Mouse (Mus musculus) hindbrain, embryonic 16.5 days (tissue): Measurements from ENCODE around the gene Cdk2ap2. TPM values are rescaled to one million over a fixed set of nuclear protein-coding genes. Genes with fewer than 3 reads are reported as not detected.
"Not testable (repeated sequence)": the region's sequence is repeated elsewhere in the genome, so short reads cannot be mapped to it uniquely, and the experiment has no call there.

Experiments used
- ATAC-seq: fragments of 200-750 bp; cut with Nextera tagmentation; 2 replicates; pipeline ENCODE4 v1.8.0; 2017; ENCODE audit warnings: moderate TSS enrichment, moderate library complexity
- H3K27ac ChIP-seq: fragments of 300-500 bp; sonication (generic); 2 replicates; pipeline ENCODE4 v1.5.1; 2014; ENCODE audit warnings: low read depth, mild to moderate bottlenecking, control low read depth, low read length, moderate library complexity
- H3K27me3 ChIP-seq: fragments of 300-500 bp; sonication (generic); replicated peaks from 2 replicates; pipeline ENCODE4 v1.6.1; 2014; ENCODE audit warnings: low read length; ENCODE audit not compliant: control insufficient read depth, insufficient read depth
- H3K36me3 ChIP-seq: fragments of 300-500 bp; sonication (generic); 2 replicates; pipeline ENCODE4 v1.6.1; 2014; ENCODE audit warnings: mild to moderate bottlenecking, low read length, moderate library complexity, mixed read lengths; ENCODE audit not compliant: control insufficient read depth, insufficient read depth
- H3K4me1 ChIP-seq: fragments of 300-500 bp; sonication (generic); 2 replicates; pipeline ENCODE4 v1.6.1; 2014; ENCODE audit warnings: low read depth, low read length; ENCODE audit not compliant: control insufficient read depth, insufficient read depth
- H3K4me2 ChIP-seq: fragments of 300-500 bp; sonication (generic); 2 replicates; pipeline ENCODE4 v1.6.1; 2014; ENCODE audit warnings: mild to moderate bottlenecking, low read length, control low read depth, moderate library complexity
- H3K4me3 ChIP-seq: fragments of 300-500 bp; sonication (generic); 2 replicates; pipeline ENCODE4 v1.5.1; 2014; ENCODE audit warnings: mild to moderate bottlenecking, low read length, control low read depth, moderate library complexity
- H3K9ac ChIP-seq: fragments of 300-500 bp; sonication (generic); 2 replicates; pipeline ENCODE4 v1.6.1; 2014; ENCODE audit warnings: low read depth, mild to moderate bottlenecking, control low read depth, low read length, moderate library complexity
- H3K9me3 ChIP-seq: fragments of 300-500 bp; sonication (generic); 2 replicates; pipeline ENCODE4 v1.6.1; 2014; ENCODE audit warnings: mild to moderate bottlenecking, low read length, moderate library complexity; ENCODE audit not compliant: control insufficient read depth
- WGBS: fragments of 180-500 bp; shearing (Covaris S2); extraction: QIAGEN DNeasy Blood & Tissue Kit; methylation state at CpG from one replicate; pipeline ENCODE4 v1.1.7; 2014; 5-methylcytosine and 5-hydroxymethylcytosine counted together
- polyA plus RNA-seq: library from polyadenylated mRNA; unstranded; fragments of >200 nt; fragmentation: Nextera tagmentation; extraction: Ambion mirVana; gene quantifications from 2 replicates; pipeline ENCODE4 v1.2.1, GENCODE M21; 2015

Gene Cdk2ap2
- polyA plus RNA-seq, 1 experiment from 2014 or later = 86.4 TPM

DNA sequence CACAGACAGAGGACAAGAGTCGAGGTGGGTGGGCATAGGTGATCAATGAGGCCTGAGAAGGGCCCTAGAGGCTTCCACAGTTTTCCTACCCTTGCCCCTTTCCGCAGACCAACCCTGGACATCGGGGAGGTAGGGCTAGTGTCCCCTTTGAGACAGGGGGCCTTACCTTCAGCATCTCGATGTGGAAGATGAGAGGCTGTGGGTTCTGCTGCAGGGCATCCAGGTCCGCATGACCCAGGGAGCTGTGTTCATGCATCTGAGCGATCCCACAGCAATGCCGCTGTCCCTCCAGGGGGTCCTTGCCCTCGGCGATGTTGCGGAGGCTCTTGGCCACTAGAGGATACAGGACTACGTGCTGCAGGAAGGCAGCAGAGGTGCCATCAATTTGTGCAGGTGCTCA is 18.8 kb downstream of the Cdk2ap2 start:
- Histone ChIP-seq H3K36me3 (peaks cover 35% of the 10 kb centered on the region), H3K9me3 (no peaks in the 10 kb centered on the region), H3K27ac (no peak overlapping the region), H3K4me1 (peaks cover 8% of the 10 kb centered on the region), H3K9ac (no peak overlapping the region), H3K27me3 (no peaks in the 10 kb centered on the region), H3K4me2 (no peak overlapping the region), H3K4me3 (no peak overlapping the region)
- 80% methylated on average over 11 of the region's 11 CpGs for WGBS
- ATAC-seq = no peak

DNA sequence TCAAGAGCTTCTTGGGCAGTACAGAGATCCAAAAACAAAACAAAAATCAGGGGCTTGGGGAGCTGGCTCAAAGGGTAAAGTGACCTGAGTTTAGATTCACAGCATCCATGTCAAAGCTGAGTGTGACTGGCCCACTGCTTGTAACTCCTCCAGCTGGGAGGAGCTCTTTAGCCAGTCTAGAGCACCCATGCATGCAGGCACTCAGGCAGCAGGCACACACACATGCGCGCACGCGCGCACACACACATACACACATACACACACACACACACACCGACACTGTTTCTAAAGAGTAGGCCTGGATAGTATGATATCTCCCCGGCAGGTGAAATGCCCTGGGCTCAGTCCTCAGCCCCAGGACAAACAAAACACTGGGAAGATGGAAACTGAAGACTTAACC is 20.0 kb downstream of the Cdk2ap2 start:
- no peak for ATAC-seq
- Histone ChIP-seq H3K4me3 (no peak overlapping the region), H3K4me1 (peaks cover 9% of the 10 kb centered on the region), H3K9ac (no peak overlapping the region), H3K27ac (no peak overlapping the region), H3K9me3 (no peaks in the 10 kb centered on the region), H3K4me2 (no peak overlapping the region), H3K27me3 (no peaks in the 10 kb centered on the region), H3K36me3 (peaks cover 33% of the 10 kb centered on the region)
- 93% methylated on average over 7 of the region's 7 CpGs for WGBS

DNA sequence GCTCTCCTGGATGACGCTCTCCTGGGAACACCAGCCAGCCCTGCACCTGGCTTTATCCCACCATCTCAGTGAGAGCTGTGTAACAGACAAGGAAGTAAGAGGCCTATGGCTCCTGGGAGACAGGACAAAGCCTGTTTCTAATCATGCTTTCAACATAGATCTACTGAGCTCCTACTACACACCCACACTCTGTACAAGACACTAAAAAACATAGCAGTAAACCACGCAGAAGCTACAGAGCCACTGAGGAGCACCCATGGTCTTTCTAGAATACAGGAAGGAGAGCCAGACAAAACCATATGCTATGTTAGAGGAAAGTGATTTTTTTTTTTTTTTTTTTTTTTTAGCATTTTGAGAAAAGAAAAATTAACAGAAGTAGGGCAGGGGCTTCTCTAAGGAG is 21.4 kb downstream of the Cdk2ap2 start:
- H3K9ac ChIP-seq = no peak overlapping the region
- peaks cover 25% of the 10 kb centered on the region for H3K36me3 ChIP-seq
- peaks cover 9% of the 10 kb centered on the region for H3K4me1 ChIP-seq
- ATAC-seq = no peak
- H3K4me2 ChIP-seq = no peak overlapping the region
- H3K27me3 ChIP-seq = no peaks in the 10 kb centered on the region
- no peak overlapping the region for H3K27ac ChIP-seq
- no peak overlapping the region for H3K4me3 ChIP-seq
- no peaks in the 10 kb centered on the region for H3K9me3 ChIP-seq
- WGBS = 92% methylated on average over 2 of the region's 2 CpGs

- Histone ChIP-seq H3K27ac (no peak overlapping the region), H3K9ac (no peak overlapping the region), H3K4me1 (peaks cover 9% of the 10 kb centered on the region), H3K4me3 (no peak overlapping the region), H3K4me2 (peak overlapping the region; percentile 56), H3K9me3 (no peaks in the 10 kb centered on the region), H3K36me3 (peaks cover 13% of the 10 kb centered on the region), H3K27me3 (no peaks in the 10 kb centered on the region)
- WGBS = 94% methylated on average over 6 of the region's 6 CpGs
- ATAC-seq = no peak
Observed at GRCm38 (mm10) chr19:4119716-4120487, 22.9 kb downstream of the Cdk2ap2 start.

GRCm38 (mm10) chr19:4120496-4120895 is 23.5 kb downstream of the Cdk2ap2 start:
- H3K4me2 ChIP-seq = peak overlapping the region; percentile 56
- peak overlapping the region; percentile 60 for H3K4me3 ChIP-seq
- ATAC-seq = no peak
- peaks cover 9% of the 10 kb centered on the region for H3K4me1 ChIP-seq
- H3K27me3 ChIP-seq = no peaks in the 10 kb centered on the region
- peaks cover 8% of the 10 kb centered on the region for H3K36me3 ChIP-seq
- H3K27ac ChIP-seq = peak overlapping the region; percentile 91; the same call in 1 of the 2 replicates
- 94% methylated on average over 2 of the region's 2 CpGs for WGBS
- H3K9ac ChIP-seq = 0 out of 2 replicates have a peak overlapping the region, but pooled peaks have one; percentile 18
- no peaks in the 10 kb centered on the region for H3K9me3 ChIP-seq

DNA sequence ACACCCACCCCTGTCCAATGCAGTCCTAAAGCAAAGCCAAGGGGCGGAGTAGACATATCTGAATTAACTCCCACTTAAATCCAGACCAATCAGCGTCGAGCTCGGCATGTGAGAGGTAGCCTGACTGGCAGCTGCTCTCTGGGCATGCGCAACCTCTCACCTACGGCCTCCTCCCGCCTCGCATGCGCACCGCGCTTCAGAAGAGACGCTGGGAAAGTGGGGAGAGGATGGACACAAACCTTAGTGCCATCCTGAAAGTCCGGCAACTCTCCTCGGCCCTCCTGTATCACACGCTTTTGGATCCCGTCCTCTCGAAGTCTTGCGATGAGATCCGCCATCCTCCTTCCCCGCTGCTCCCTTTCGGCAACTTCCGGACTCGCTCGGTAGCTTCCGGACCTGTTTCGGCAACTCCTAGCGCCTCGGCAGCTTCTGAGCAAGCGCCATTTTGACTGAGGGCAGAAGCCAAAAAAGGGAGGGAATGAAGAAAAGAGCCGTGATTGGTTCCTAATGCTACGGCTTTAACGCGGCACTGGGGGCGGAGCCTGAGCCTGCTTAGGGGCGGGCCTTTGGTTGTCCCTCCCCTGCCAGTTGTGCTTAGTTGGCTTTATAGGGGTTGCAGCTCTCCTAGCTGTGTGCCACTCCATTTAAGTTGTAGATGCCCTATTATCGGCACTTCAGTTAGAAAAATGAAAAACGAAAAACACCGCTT is 24.3 kb downstream of the Cdk2ap2 start:
- H3K27ac ChIP-seq = peak overlapping the region; percentile 91
- 1% methylated on average over 38 of the region's 38 CpGs for WGBS
- H3K27me3 ChIP-seq = no peaks in the 10 kb centered on the region
- H3K4me3 ChIP-seq = peak overlapping the region; percentile 60
- ATAC-seq = peak; percentile 86
- peak overlapping the region; percentile 74 for H3K9ac ChIP-seq
- no peaks in the 10 kb centered on the region for H3K9me3 ChIP-seq
- H3K36me3 ChIP-seq = peaks cover 3% of the 10 kb centered on the region; the same call in 1 of the 2 replicates
- peak overlapping the region; percentile 56 for H3K4me2 ChIP-seq
- peaks cover 9% of the 10 kb centered on the region for H3K4me1 ChIP-seq

DNA sequence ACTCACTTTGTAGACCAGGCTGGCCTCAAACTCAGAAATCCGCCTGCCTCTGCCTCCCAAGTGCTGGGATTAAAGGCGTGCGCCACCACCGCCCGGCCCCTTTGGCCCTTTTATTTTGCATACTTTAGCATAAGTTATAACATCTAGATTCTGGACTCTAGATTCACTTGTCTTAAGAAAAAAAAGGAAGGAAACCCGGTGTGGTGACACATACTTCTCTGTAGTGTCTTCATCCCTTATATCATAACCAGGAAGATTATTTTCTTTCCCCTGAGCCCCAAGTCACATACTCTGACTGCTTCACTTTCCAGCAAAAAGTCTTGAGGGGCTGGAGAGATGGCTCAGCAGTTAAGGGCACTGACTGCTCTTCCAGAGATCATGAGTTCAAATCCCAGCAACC is 24.9 kb downstream of the Cdk2ap2 start:
- H3K9me3 ChIP-seq, ATAC-seq, H3K9ac ChIP-seq, H3K27ac ChIP-seq, H3K36me3 ChIP-seq, H3K4me3 ChIP-seq, H3K27me3 ChIP-seq: not testable (repeated sequence)
- WGBS = 57% methylated on average over 6 of the region's 6 CpGs
- H3K4me2 ChIP-seq = peak overlapping the region; percentile 56
- H3K4me1 ChIP-seq = peaks cover 13% of the 10 kb centered on the region

- Histone ChIP-seq H3K9ac (no peak overlapping the region), H3K36me3 (peaks cover 3% of the 10 kb centered on the region; the same call in 1 of the 2 replicates), H3K4me2 (no peak overlapping the region), H3K9me3 (no peaks in the 10 kb centered on the region), H3K4me3 (no peak overlapping the region), H3K4me1 (peaks cover 19% of the 10 kb centered on the region), H3K27me3 (no peaks in the 10 kb centered on the region), H3K27ac (no peak overlapping the region)
- ATAC-seq = no peak
- 84% methylated on average over 7 of the region's 7 CpGs for WGBS
Observed at GRCm38 (mm10) chr19:4122411-4123370, 25.7 kb downstream of the Cdk2ap2 start.
